Mouse (Mus musculus): ENCODE data around the gene Specc1l. TPM values are rescaled to one million over a fixed set of nuclear protein-coding genes. Genes with fewer than 3 reads are reported as not detected.

Gene Specc1l
- polyA plus RNA-seq, 1 experiment = 15.6 TPM

GRCm38 (mm10) chr10:75222611-75222998 lies 10.7 kb downstream of the Specc1l start:
- Histone ChIP-seq H3K27me3 (replicated peaks; ENCODE audit: control insufficient read depth, insufficient read depth, low read length) (no peaks in the 10 kb centered on the region), H3K27ac (ENCODE audit: insufficient read depth, low read depth, low read length) (0 out of 2 replicates have a peak overlapping the region, but pooled peaks have one; percentile 3), H3K4me3 (ENCODE audit: insufficient read depth, low read depth, low read length) (no peak overlapping the region), H3K36me3 (ENCODE audit: control insufficient read depth, insufficient read depth, low read length) (no peaks in the 10 kb centered on the region), H3K4me1 (ENCODE audit: control insufficient read depth, insufficient read depth, low read length) (peaks cover 6% of the 10 kb centered on the region; the same call in 1 of the 2 replicates)
- WGBS = 66% methylated on average over 5 of the region's 5 CpGs
- TF ChIP-seq POLR2A (IDR thresholded peaks at IDR 0.05; ENCODE audit: low read depth, low read length) (no peak), CTCF (conservative IDR thresholded peaks at IDR 0.05; ENCODE audit: insufficient read depth, insufficient read length, low read depth, low read length) (no peak)
- peak; percentile 15 for DNase-seq

DNA sequence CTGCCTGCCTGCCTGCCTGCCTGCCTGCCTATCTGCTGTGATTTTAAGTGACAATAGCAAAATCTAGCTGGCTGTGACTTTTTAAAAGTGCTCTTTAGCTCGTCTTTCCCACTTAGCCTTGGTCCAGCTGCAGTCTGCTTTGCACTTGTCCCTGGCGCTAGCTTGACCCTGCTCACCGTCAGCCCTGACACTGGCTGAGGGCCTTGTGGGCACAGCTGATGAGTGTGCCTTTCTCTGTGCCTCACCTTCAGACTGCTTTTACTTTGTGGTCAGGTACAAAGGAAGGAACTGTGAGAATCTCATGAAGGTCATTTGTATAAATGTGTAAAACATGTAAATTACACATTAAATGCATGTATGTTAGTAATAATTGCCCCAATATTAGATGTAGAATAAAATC lies 12.3 kb downstream of the Specc1l start:
- H3K27me3 ChIP-seq (replicated peaks; ENCODE audit: control insufficient read depth, insufficient read depth, low read length) = no peaks in the 10 kb centered on the region
- no peaks in the 10 kb centered on the region for H3K36me3 ChIP-seq (ENCODE audit: control insufficient read depth, insufficient read depth, low read length)
- no peak overlapping the region for H3K27ac ChIP-seq (ENCODE audit: insufficient read depth, low read depth, low read length)
- TF ChIP-seq POLR2A (IDR thresholded peaks at IDR 0.05; ENCODE audit: low read depth, low read length) (no peak), CTCF (conservative IDR thresholded peaks at IDR 0.05; ENCODE audit: insufficient read depth, insufficient read length, low read depth, low read length) (no peak)
- H3K4me1 ChIP-seq (ENCODE audit: control insufficient read depth, insufficient read depth, low read length) = peaks cover 6% of the 10 kb centered on the region; the same call in 1 of the 2 replicates
- DNase-seq = no peak
- 42% methylated on average over 3 of the region's 3 CpGs for WGBS
- no peak overlapping the region for H3K4me3 ChIP-seq (ENCODE audit: insufficient read depth, low read depth, low read length)

GRCm38 (mm10) chr10:75224630-75225029 lies 12.8 kb downstream of the Specc1l start:
- Histone ChIP-seq H3K4me3 (ENCODE audit: insufficient read depth, low read depth, low read length) (no peak overlapping the region), H3K36me3 (ENCODE audit: control insufficient read depth, insufficient read depth, low read length) (no peaks in the 10 kb centered on the region), H3K27ac (ENCODE audit: insufficient read depth, low read depth, low read length) (no peak overlapping the region), H3K27me3 (replicated peaks; ENCODE audit: control insufficient read depth, insufficient read depth, low read length) (no peaks in the 10 kb centered on the region), H3K4me1 (ENCODE audit: control insufficient read depth, insufficient read depth, low read length) (peaks cover 6% of the 10 kb centered on the region; the same call in 1 of the 2 replicates)
- 10% methylated on average over 2 of the region's 2 CpGs for WGBS
- no peak for TF ChIP-seq POLR2A (IDR thresholded peaks at IDR 0.05; ENCODE audit: low read depth, low read length)
- TF ChIP-seq CTCF (conservative IDR thresholded peaks at IDR 0.05; ENCODE audit: insufficient read depth, insufficient read length, low read depth, low read length) = no peak
- no peak for DNase-seq

- WGBS = 84% methylated on average over 3 of the region's 3 CpGs
- Histone ChIP-seq H3K4me1 (ENCODE audit: control insufficient read depth, insufficient read depth, low read length) (peaks cover 5% of the 10 kb centered on the region; the same call in 1 of the 2 replicates), H3K36me3 (ENCODE audit: control insufficient read depth, insufficient read depth, low read length) (no peaks in the 10 kb centered on the region), H3K4me3 (ENCODE audit: insufficient read depth, low read depth, low read length) (no peak overlapping the region), H3K27ac (ENCODE audit: insufficient read depth, low read depth, low read length) (no peak overlapping the region), H3K27me3 (replicated peaks; ENCODE audit: control insufficient read depth, insufficient read depth, low read length) (no peaks in the 10 kb centered on the region)
- no peak for DNase-seq
- TF ChIP-seq POLR2A (IDR thresholded peaks at IDR 0.05; ENCODE audit: low read depth, low read length) = no peak
- TF ChIP-seq CTCF (conservative IDR thresholded peaks at IDR 0.05; ENCODE audit: insufficient read depth, insufficient read length, low read depth, low read length) = no peak
These were observed 15.5 kb downstream of the Specc1l start for GRCm38 (mm10) chr10:75227381-75227780.

- TF ChIP-seq POLR2A (IDR thresholded peaks at IDR 0.05; ENCODE audit: low read depth, low read length) (no peak), CTCF (conservative IDR thresholded peaks at IDR 0.05; ENCODE audit: insufficient read depth, insufficient read length, low read depth, low read length) (no peak)
- no peak for DNase-seq
- Histone ChIP-seq H3K4me1 (ENCODE audit: control insufficient read depth, insufficient read depth, low read length) (0 out of 2 replicates have a peak, but pooled peaks cover 2% of the 10 kb centered on the region), H3K27ac (ENCODE audit: insufficient read depth, low read depth, low read length) (no peak overlapping the region), H3K27me3 (replicated peaks; ENCODE audit: control insufficient read depth, insufficient read depth, low read length) (no peaks in the 10 kb centered on the region), H3K4me3 (ENCODE audit: insufficient read depth, low read depth, low read length) (no peak overlapping the region), H3K36me3 (ENCODE audit: control insufficient read depth, insufficient read depth, low read length) (no peaks in the 10 kb centered on the region)
- WGBS = 68% methylated on average over 4 of the region's 4 CpGs
These were observed 18.7 kb downstream of the Specc1l start for GRCm38 (mm10) chr10:75230572-75230971.

DNA sequence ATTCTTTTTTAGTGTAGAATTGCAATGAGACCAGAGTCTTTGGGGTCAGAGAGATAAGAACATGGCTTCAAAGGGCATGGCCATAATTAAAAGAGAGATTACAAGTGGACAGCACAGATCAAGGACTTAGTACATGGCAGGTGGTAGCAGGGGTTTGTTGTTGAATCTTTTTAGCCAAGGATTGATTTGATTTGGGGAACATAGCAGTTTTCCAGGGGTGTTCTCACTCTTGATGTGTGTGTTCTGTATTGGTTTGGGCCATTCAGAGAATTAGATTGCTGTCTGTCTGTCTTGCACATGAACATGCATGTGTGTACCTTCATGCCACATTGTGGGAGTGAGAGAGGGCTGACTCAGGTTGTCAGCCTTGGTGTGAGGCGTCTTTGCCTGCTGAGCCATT lies 20.0 kb downstream of the Specc1l start:
- no peak overlapping the region for H3K27ac ChIP-seq (ENCODE audit: insufficient read depth, low read depth, low read length)

DNA sequence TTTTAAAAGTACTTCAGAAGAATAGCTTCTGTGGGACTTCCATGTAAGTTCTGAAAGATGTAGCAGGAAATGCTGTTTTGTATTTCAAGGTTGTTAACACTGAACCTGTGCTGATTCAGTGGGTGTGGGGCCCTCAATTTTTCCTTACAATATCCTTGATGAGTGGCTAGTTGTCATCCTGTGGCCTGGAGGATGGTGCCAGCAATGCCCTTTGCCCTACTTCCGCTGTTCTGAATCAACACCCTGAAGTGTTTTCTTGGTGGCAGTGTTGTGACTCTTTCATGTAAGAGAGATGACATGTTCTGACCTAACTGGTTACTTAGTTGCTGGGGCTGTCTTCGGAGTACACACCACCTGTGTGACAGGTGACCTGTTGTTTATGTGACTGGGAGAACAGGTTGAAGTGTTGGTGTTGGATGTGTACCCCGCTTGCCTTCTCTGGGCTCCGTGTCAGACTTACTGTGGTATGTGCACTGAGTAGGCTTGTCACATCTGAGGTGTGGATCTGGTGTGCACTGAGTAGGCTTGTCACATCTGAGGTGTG lies 20.8 kb downstream of the Specc1l start:
- Histone ChIP-seq H3K36me3 (ENCODE audit: control insufficient read depth, insufficient read depth, low read length) (no peaks in the 10 kb centered on the region), H3K4me3 (ENCODE audit: insufficient read depth, low read depth, low read length) (no peak overlapping the region), H3K27me3 (replicated peaks; ENCODE audit: control insufficient read depth, insufficient read depth, low read length) (no peaks in the 10 kb centered on the region), H3K27ac (ENCODE audit: insufficient read depth, low read depth, low read length) (no peak overlapping the region), H3K4me1 (ENCODE audit: control insufficient read depth, insufficient read depth, low read length) (0 out of 2 replicates have a peak, but pooled peaks cover 2% of the 10 kb centered on the region)
- no peak for DNase-seq
- TF ChIP-seq CTCF (conservative IDR thresholded peaks at IDR 0.05; ENCODE audit: insufficient read depth, insufficient read length, low read depth, low read length) = no peak
- 92% methylated on average over 4 of the region's 4 CpGs for WGBS

More for the DNA sequence above, 20.0 kb downstream of the Specc1l start:
- no peaks in the 10 kb centered on the region for H3K36me3 ChIP-seq (ENCODE audit: control insufficient read depth, insufficient read depth, low read length)
- no peak for DNase-seq
- no peak overlapping the region for H3K4me3 ChIP-seq (ENCODE audit: insufficient read depth, low read depth, low read length)
- WGBS = 100% methylated on average over 1 of the region's 1 CpGs
- TF ChIP-seq POLR2A (IDR thresholded peaks at IDR 0.05; ENCODE audit: low read depth, low read length) = no peak
- no peak for TF ChIP-seq CTCF (conservative IDR thresholded peaks at IDR 0.05; ENCODE audit: insufficient read depth, insufficient read length, low read depth, low read length)
- no peaks in the 10 kb centered on the region for H3K27me3 ChIP-seq (replicated peaks; ENCODE audit: control insufficient read depth, insufficient read depth, low read length)
- H3K4me1 ChIP-seq (ENCODE audit: control insufficient read depth, insufficient read depth, low read length) = 0 out of 2 replicates have a peak, but pooled peaks cover 2% of the 10 kb centered on the region
